Mouse (Mus musculus): Measurements from ENCODE around the gene Dnajb13. TPM values are rescaled to one million over a fixed set of nuclear protein-coding genes. Genes with fewer than 3 reads are reported as not detected.

Dnajb13 gene
- polyA plus RNA-seq, 1 experiment from 2014 or later = 2.1 TPM

DNA sequence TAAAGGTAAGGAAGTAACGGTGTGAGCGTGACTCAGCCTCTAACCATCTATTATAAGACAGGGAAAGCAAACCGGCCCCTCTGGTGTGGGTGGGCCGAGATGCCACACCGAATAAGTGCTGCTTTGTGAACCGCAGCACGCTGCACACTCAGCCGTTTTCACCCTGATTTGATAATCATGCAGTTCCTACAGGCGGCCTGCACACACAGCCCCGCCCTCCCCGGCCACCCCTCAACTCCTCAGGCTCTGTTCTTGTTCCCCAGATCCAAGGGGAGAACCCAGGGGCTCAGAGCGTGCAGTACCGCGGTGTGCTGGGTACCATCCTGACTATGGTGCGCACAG, 35.0 kb downstream of the Dnajb13 start:
- no peaks in the 10 kb centered on the region for H3K27me3 ChIP-seq
- H3K36me3 ChIP-seq (ENCODE audit: poor library complexity, severe bottlenecking) = no peaks in the 10 kb centered on the region
- ATAC-seq = no peak
- no peaks in the 10 kb centered on the region for H3K9me3 ChIP-seq (replicated peaks)
- no peak overlapping the region for H3K9ac ChIP-seq
- H3K4me2 ChIP-seq = no peak overlapping the region
- no peak overlapping the region for H3K27ac ChIP-seq
- H3K4me1 ChIP-seq = no peaks in the 10 kb centered on the region
- 76% methylated on average over 15 of the region's 15 CpGs for WGBS
- H3K4me3 ChIP-seq = no peak overlapping the region

DNA sequence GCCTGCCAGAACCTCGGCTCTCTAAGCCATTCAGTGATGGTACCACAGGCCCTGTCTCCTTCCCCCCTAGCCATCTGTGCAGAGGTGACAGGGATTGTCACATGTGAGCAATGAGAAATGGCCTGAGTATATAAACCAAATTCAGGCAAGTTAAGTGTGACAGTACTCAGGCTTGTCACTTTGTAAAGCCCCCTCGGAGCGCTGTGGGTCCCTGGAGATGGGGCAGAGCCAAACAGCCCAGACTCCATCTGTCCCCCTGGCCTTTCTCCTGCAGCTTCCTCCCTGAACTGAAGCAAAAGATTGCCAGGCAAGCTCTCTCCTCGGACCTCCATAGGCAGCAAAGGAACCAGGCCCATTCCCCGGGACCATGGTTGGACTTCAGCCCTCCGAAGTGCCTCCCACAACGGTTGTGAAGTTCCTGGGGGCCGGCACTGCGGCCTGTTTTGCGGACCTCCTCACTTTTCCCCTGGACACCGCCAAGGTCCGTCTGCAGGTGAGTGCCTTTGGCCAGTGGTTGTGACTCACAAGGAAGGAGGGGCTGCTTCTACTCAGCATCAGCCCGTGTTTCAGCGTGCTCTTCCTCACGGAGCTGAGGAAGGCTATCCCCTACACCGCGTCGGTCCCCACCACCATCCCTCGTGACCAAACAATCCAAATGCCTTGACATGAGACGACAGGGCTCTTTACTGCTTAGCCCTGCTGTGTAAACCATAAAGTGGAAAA, 35.5 kb downstream of the Dnajb13 start:
- Histone ChIP-seq H3K27ac (no peak overlapping the region), H3K4me3 (no peak overlapping the region), H3K4me1 (no peaks in the 10 kb centered on the region), H3K36me3 (ENCODE audit: poor library complexity, severe bottlenecking) (no peaks in the 10 kb centered on the region), H3K9ac (no peak overlapping the region), H3K27me3 (no peaks in the 10 kb centered on the region), H3K4me2 (no peak overlapping the region), H3K9me3 (replicated peaks) (no peaks in the 10 kb centered on the region)
- ATAC-seq = no peak
- WGBS = 81% methylated on average over 20 of the region's 20 CpGs

GRCm38 (mm10) chr7:100474680-100475079, 40.1 kb downstream of the Dnajb13 start:
- ATAC-seq = no peak
- no peaks in the 10 kb centered on the region for H3K27me3 ChIP-seq
- H3K4me3 ChIP-seq = no peak overlapping the region
- peaks cover 15% of the 10 kb centered on the region for H3K36me3 ChIP-seq (ENCODE audit: poor library complexity, severe bottlenecking)
- H3K4me2 ChIP-seq = no peak overlapping the region
- no peak overlapping the region for H3K9ac ChIP-seq
- WGBS = 60% methylated on average over 1 of the region's 1 CpGs
- no peaks in the 10 kb centered on the region for H3K4me1 ChIP-seq
- no peaks in the 10 kb centered on the region for H3K9me3 ChIP-seq (replicated peaks)
- no peak overlapping the region for H3K27ac ChIP-seq

DNA sequence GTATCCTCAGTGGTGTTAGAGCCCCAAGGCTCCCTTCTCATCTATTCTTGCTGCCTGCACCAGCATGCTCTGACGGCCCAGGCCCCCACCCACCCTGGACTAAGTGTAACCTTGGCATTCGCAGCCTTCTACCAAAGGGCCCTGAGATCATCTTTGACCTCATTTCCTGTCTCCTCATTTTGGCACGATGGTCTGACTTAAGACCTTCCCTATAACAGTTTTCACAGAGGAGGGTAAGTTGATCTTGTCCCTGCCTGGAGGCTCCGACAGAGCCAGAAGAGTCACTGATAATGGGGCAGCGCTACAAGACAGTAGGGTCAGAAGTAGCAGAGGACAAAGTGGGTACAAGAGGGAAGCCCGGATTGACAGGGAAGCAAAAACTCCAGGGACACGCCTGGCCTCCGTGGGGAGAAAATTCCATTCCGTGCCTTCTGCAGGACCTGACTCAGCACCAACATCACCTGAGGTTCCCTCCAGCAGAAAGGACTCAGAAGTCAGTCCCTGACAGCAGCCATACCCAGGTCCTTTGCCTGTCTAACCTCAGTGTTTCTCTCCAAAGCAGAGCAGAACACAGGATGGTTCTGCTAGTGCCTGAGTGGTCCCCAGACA, 40.8 kb downstream of the Dnajb13 start:
- 91% methylated on average over 9 of the region's 9 CpGs for WGBS
- ATAC-seq = no peak

DNA sequence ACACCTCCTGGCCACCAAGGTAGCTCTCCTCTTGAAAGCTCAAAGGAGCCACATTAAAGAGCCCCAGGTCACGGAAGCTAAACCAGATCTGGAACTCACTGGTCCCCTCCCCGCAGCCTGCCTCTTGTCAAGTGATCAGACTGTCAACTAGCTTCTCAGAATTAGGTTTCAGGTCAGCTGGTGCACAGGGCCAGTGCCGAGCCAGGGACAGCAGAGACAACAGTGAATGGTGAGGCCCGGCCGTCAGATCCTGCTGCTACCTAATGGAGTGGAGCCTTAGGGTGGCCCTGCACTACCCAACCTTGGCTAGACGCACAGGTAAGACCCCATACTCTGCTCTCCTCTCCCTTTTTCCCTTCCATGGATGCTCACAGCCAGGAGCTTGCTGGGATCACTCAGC, 42.0 kb downstream of the Dnajb13 start, which contains the start of gene Ucp3:
Ucp3 (plus strand) TSS at position 214 of the 400 bp plus-strand sequence.
- 84% methylated on average over 6 of the region's 6 CpGs for WGBS
- ATAC-seq = no peak
- Histone ChIP-seq H3K9me3 (replicated peaks) (no peaks in the 10 kb centered on the region), H3K27me3 (no peaks in the 10 kb centered on the region), H3K9ac (no peak within 1 kb of the TSS), H3K4me3 (no peak within 1 kb of the TSS), H3K4me2 (no peak within 1 kb of the TSS), H3K36me3 (ENCODE audit: poor library complexity, severe bottlenecking) (peaks cover 32% of the 10 kb centered on the region), H3K27ac (no peak within 1 kb of the TSS), H3K4me1 (no peaks in the 10 kb centered on the region)

More for the DNA sequence above, 40.8 kb downstream of the Dnajb13 start:
- Histone ChIP-seq H3K27me3 (no peaks in the 10 kb centered on the region), H3K9me3 (replicated peaks) (no peaks in the 10 kb centered on the region), H3K36me3 (ENCODE audit: poor library complexity, severe bottlenecking) (peaks cover 23% of the 10 kb centered on the region), H3K4me3 (no peak overlapping the region), H3K4me1 (no peaks in the 10 kb centered on the region), H3K4me2 (no peak overlapping the region), H3K9ac (no peak overlapping the region), H3K27ac (no peak overlapping the region)

DNA sequence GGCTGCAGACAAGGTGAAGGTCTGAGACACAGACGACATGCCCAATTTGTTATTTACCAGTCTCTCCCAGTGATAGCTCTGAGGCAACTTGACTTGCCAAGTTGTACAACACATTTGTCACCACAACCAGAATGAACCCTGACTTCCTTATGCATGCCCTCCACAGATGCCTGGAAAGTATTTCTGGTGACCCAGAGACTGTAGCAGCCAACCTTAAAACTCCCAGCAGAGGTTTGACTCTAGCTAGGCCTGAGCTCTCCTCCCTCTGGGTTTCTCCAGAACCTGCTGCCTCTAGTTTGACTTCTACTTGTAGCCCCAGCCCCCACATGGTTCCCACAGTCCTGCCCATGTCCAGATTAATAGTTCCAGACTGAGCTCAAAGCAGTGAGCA, 43.4 kb downstream of the Dnajb13 start:
- no peak overlapping the region for H3K4me2 ChIP-seq
- ATAC-seq = no peak
- no peak overlapping the region for H3K27ac ChIP-seq
- WGBS = 96% methylated on average over 1 of the region's 1 CpGs
- no peaks in the 10 kb centered on the region for H3K4me1 ChIP-seq
- H3K4me3 ChIP-seq = no peak overlapping the region
- H3K27me3 ChIP-seq = no peaks in the 10 kb centered on the region
- H3K9me3 ChIP-seq (replicated peaks) = no peaks in the 10 kb centered on the region
- peaks cover 41% of the 10 kb centered on the region for H3K36me3 ChIP-seq (ENCODE audit: poor library complexity, severe bottlenecking)
- H3K9ac ChIP-seq = no peak overlapping the region

- no peak for ATAC-seq
- Histone ChIP-seq H3K4me3 (no peak overlapping the region), H3K9ac (no peak overlapping the region), H3K4me1 (no peaks in the 10 kb centered on the region), H3K9me3 (replicated peaks) (no peaks in the 10 kb centered on the region), H3K4me2 (no peak overlapping the region), H3K36me3 (ENCODE audit: poor library complexity, severe bottlenecking) (peaks cover 45% of the 10 kb centered on the region), H3K27me3 (no peaks in the 10 kb centered on the region), H3K27ac (no peak overlapping the region)
- 94% methylated on average over 11 of the region's 11 CpGs for WGBS
These were observed 43.9 kb downstream of the Dnajb13 start for GRCm38 (mm10) chr7:100470796-100471406.

- no peak overlapping the region for H3K4me2 ChIP-seq
- H3K36me3 ChIP-seq (ENCODE audit: poor library complexity, severe bottlenecking) = peaks cover 59% of the 10 kb centered on the region
- H3K27me3 ChIP-seq = no peaks in the 10 kb centered on the region
- no peaks in the 10 kb centered on the region for H3K4me1 ChIP-seq
- no peak overlapping the region for H3K9ac ChIP-seq
- ATAC-seq = no peak
- no peak overlapping the region for H3K4me3 ChIP-seq
- no peaks in the 10 kb centered on the region for H3K9me3 ChIP-seq (replicated peaks)
- no peak overlapping the region for H3K27ac ChIP-seq
- 96% methylated on average over 1 of the region's 1 CpGs for WGBS
These were observed 45.3 kb downstream of the Dnajb13 start for GRCm38 (mm10) chr7:100469502-100469901.

- no peaks in the 10 kb centered on the region for H3K4me1 ChIP-seq
- H3K4me3 ChIP-seq = no peak overlapping the region
- no peak overlapping the region for H3K4me2 ChIP-seq
- no peaks in the 10 kb centered on the region for H3K27me3 ChIP-seq
- peaks cover 66% of the 10 kb centered on the region for H3K36me3 ChIP-seq (ENCODE audit: poor library complexity, severe bottlenecking)
- no peak overlapping the region for H3K9ac ChIP-seq
- H3K9me3 ChIP-seq (replicated peaks) = no peaks in the 10 kb centered on the region
- H3K27ac ChIP-seq = no peak overlapping the region
- WGBS = 91% methylated on average over 6 of the region's 6 CpGs
- ATAC-seq = no peak
These were observed 46.0 kb downstream of the Dnajb13 start for GRCm38 (mm10) chr7:100468761-100469160.

DNA sequence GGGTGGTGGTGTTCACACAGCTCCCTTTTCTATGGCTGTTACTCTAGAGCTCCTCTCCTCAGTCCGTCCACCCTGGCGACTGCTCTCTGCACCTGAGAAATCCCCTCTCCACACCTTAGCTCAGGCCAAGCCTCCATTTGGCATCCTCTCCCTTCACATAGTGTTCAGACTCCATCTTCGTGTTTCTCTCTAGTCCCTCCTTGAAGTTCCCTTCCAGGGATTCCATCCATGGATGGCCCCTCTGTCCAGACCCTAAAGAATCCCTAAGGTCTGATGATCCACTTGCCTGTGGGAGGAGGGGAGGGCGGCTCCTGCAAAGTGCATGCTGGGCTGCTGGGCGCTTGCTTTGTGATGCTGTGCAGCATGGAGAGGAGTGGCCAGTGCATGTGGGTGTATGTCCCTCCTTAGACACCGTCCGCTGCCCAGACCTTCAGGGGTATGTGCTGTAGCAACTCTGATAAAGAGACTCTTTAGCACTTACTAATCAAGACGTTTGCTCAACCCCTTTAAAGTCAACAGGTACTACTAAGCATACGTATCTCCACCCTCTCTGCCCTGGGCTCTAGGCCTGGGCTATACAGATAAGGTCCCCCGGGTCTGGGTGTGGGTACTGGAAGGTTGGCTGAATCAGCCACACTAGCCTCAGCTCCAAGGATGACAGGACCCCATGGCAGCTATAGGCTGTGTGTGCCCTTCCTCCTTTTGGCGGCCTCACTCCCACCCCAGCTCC, 47.8 kb downstream of the Dnajb13 start:
- Histone ChIP-seq H3K27me3 (no peaks in the 10 kb centered on the region), H3K9ac (no peak overlapping the region), H3K36me3 (ENCODE audit: poor library complexity, severe bottlenecking) (peaks cover 82% of the 10 kb centered on the region), H3K4me3 (no peak overlapping the region), H3K9me3 (replicated peaks) (no peaks in the 10 kb centered on the region), H3K27ac (no peak overlapping the region), H3K4me2 (no peak overlapping the region), H3K4me1 (no peaks in the 10 kb centered on the region)
- no peak for ATAC-seq
- WGBS = 88% methylated on average over 11 of the region's 11 CpGs

DNA sequence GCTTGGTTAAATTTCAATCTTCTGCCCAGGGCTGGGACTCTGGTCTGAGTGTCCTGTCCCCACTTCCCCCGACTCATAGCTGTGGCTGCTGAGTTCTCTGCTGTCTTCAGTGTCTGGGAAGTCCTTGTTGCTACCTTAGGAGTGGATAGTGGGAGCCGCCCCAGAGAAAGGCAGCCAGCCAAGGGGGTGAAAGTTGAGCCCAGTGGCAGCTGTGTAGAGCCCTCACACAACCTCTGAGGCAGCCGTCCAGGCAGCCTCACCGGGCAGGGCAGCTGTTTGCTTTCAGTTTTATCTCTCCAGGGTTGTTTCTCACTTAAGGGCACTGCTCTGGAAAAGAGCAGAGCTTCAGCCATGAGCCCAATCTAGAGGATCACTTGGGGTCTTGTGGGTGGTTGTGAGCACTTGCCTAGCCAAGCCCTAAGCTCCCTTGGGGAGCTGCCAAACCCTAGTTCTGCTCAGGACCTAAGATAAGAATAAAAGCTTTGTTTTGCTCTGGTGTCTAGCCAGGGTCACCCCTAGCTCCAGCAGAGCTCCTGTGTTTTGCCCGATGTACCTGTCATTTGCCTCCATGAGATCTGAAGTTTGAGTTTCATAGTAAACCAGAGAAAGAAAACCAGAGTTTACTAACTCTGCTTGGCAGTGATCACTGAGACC, 49.0 kb downstream of the Dnajb13 start:
- no peak for ATAC-seq
- Histone ChIP-seq H3K27me3 (no peaks in the 10 kb centered on the region), H3K4me1 (no peaks in the 10 kb centered on the region), H3K9me3 (replicated peaks) (no peaks in the 10 kb centered on the region), H3K4me3 (no peak overlapping the region), H3K4me2 (no peak overlapping the region), H3K27ac (no peak overlapping the region), H3K9ac (no peak overlapping the region), H3K36me3 (ENCODE audit: poor library complexity, severe bottlenecking) (peaks cover 89% of the 10 kb centered on the region)
- WGBS = 67% methylated on average over 5 of the region's 5 CpGs

- no peaks in the 10 kb centered on the region for H3K4me1 ChIP-seq
- H3K27me3 ChIP-seq = no peaks in the 10 kb centered on the region
- no peaks in the 10 kb centered on the region for H3K9me3 ChIP-seq (replicated peaks)
- no peak overlapping the region for H3K27ac ChIP-seq
- 94% methylated on average over 4 of the region's 4 CpGs for WGBS
- H3K4me3 ChIP-seq = no peak overlapping the region
- H3K9ac ChIP-seq = no peak overlapping the region
- H3K4me2 ChIP-seq = no peak overlapping the region
- H3K36me3 ChIP-seq (ENCODE audit: poor library complexity, severe bottlenecking) = peaks cover 89% of the 10 kb centered on the region
- ATAC-seq = no peak
These were observed 49.5 kb downstream of the Dnajb13 start for GRCm38 (mm10) chr7:100465248-100465647.
